17 mouse cellular contexts compared by ENCODE assay signal in the genomic region with DNA sequence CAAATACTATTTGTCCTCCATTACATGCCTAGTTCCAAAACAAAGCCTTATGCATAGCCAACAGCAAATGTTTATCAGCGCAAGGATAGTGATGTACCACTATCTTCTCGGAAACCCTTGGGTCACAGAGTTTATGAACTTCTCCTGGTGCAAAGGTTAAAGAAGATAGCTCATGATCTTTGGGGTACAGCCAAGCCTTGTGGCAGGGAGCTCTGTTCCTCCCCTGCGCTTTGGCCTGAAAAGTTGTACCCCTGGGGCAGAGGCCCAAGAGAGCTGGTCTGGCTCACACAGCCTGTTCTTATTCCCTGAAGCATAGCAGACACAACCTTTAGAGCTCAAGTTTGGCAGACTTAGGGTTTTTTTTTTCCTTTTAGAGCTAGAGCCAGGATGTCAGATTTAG.
DNase-seq lines count a peak whose midpoint lies in the region; ATAC-seq and TF ChIP-seq lines count a peak whose summit lies in the region.
"Had no signal": no experiment of that assay in that cellular context is flagged by ENCODE, and none has a peak within 500 bp of the region (broad histone marks: within the 10 kb centered on the region; RNA-seq: fewer than 3 reads in every experiment).

No protein-coding gene starts in this region.

- peak; percentile 45 for DNase-seq in heart, adult 8-10 months (ENCODE audit: low spot score)
- DNase-seq in heart, postnatal 25 days (ENCODE audit: low spot score): no peak
- DNase-seq in testis, postnatal 14 days (ENCODE audit: low spot score): peak; percentile 10
- DNase-seq in testis, postnatal 10 days (ENCODE audit: low spot score): no peak
- DNase-seq in heart, postnatal 14 days: peak; percentile 21 to 32
- DNase-seq in hindbrain, postnatal 0 days (ENCODE audit: low spot score): no peak
- no peak for DNase-seq in left cerebral cortex, postnatal 36 days (ENCODE audit: low spot score in 2 of 2)
- DNase-seq: cerebellum, postnatal 25 days; retina, postnatal 1 day; spleen, adult 18-20 months had no signal

- no peak for TF ChIP-seq CTCF in hindbrain, postnatal 0 days (IDR thresholded peaks at IDR 0.05; ENCODE audit: low read depth)

- WGBS in hindbrain, postnatal 0 days: 71% methylated on average over 3 of the region's 3 CpGs

- no peaks in the 10 kb centered on the region for H3K27me3 ChIP-seq in hindbrain, postnatal 0 days (ENCODE audit: insufficient read depth, low read length)
- H3K27me3 ChIP-seq: embryonic facial prominence, embryonic 13.5 days; hindbrain, embryonic 13.5 days had no signal

- ATAC-seq in hindbrain, postnatal 0 days: no peak
- ATAC-seq: forebrain, embryonic 14.5 days had no signal

- no peaks in the 10 kb centered on the region for H3K36me3 ChIP-seq in hindbrain, postnatal 0 days (ENCODE audit: insufficient read depth, low read length)
- H3K36me3 ChIP-seq: embryonic facial prominence, embryonic 13.5 days; hindbrain, embryonic 13.5 days; limb, embryonic 15.5 days; midbrain, embryonic 10.5 days had no signal

- no peaks in the 10 kb centered on the region for H3K9me3 ChIP-seq in hindbrain, postnatal 0 days (ENCODE audit: low read length)
- H3K9me3 ChIP-seq: embryonic facial prominence, embryonic 13.5 days; hindbrain, embryonic 13.5 days; limb, embryonic 15.5 days; midbrain, embryonic 10.5 days had no signal

- no peak overlapping the region for H3K27ac ChIP-seq in hindbrain, postnatal 0 days
- H3K27ac ChIP-seq: embryonic facial prominence, embryonic 13.5 days; hindbrain, embryonic 13.5 days; kidney, postnatal 0 days; left cerebral cortex, adult 2 months; limb, embryonic 15.5 days; midbrain, embryonic 10.5 days had no signal

- no peak overlapping the region for H3K4me2 ChIP-seq in hindbrain, postnatal 0 days (ENCODE audit: low read depth, low read length)
- H3K4me2 ChIP-seq: embryonic facial prominence, embryonic 13.5 days; hindbrain, embryonic 13.5 days; limb, embryonic 15.5 days had no signal

- H3K4me3 ChIP-seq in hindbrain, postnatal 0 days (ENCODE audit: low read length): no peak overlapping the region
- H3K4me3 ChIP-seq: embryonic facial prominence, embryonic 13.5 days; hindbrain, embryonic 13.5 days; left cerebral cortex, adult 2 months; limb, embryonic 15.5 days; midbrain, embryonic 10.5 days had no signal

- no peaks in the 10 kb centered on the region for H3K4me1 ChIP-seq in hindbrain, postnatal 0 days (ENCODE audit: insufficient read depth, low read length)
- H3K4me1 ChIP-seq: hindbrain, embryonic 13.5 days; midbrain, embryonic 10.5 days had no signal

- intact Hi-C loops in heart, postnatal 25 days (cut with DNase I): no loop called here
- intact Hi-C loops in heart, postnatal 14 days (cut with DNase I): no loop called here
- intact Hi-C loops in left cerebral cortex, postnatal 36 days (cut with DNase I): no loop called here

- H3K9ac ChIP-seq in hindbrain, postnatal 0 days (replicated peaks; ENCODE audit: low read length): no peak overlapping the region
- H3K9ac ChIP-seq: embryonic facial prominence, embryonic 13.5 days; hindbrain, embryonic 13.5 days; limb, embryonic 15.5 days had no signal

Comparison
In these comparisons a context has a peak if more than half of its experiments do, and no peak if none do; other contexts are left out.
1. DNase-seq: peak in heart, adult 8-10 months (single experiment), testis, postnatal 14 days (single experiment) and heart, postnatal 14 days (2 of 2); none in heart, postnatal 25 days (single experiment), testis, postnatal 10 days (single experiment), hindbrain, postnatal 0 days (single experiment) and left cerebral cortex, postnatal 36 days (0 of 2).